Mouse (Mus musculus): ENCODE measurements around the gene Rara. TPM values are rescaled to one million over a fixed set of nuclear protein-coding genes. Genes with fewer than 3 reads are reported as not detected.

Rara gene
- polyA plus RNA-seq, 1 experiment from 2014 or later = 46.4 TPM

GRCm38 (mm10) chr11:98942555-98942922 is 14.9 kb downstream of the Rara start:
- H3K36me3 ChIP-seq (ENCODE audit: control insufficient read depth, insufficient read depth, low read length) = no peaks in the 10 kb centered on the region
- ATAC-seq (ENCODE audit: low read depth) (no peak), DNase-seq (ENCODE audit: low spot score) (no peak)
- peak overlapping the region; percentile 87; the same call in 1 of the 2 replicates for H3K4me3 ChIP-seq (ENCODE audit: low read depth, low read length)
- peak overlapping the region; percentile 91 for H3K9ac ChIP-seq (ENCODE audit: low read depth, low read length)
- H3K4me2 ChIP-seq (ENCODE audit: low read depth, low read length) = peak overlapping the region; percentile 84
- no peaks in the 10 kb centered on the region for H3K27me3 ChIP-seq (replicated peaks; ENCODE audit: control insufficient read depth, insufficient read depth, low read length)
- peaks cover 78% of the 10 kb centered on the region for H3K4me1 ChIP-seq (ENCODE audit: control insufficient read depth, insufficient read depth, low read length)
- WGBS = 42% methylated on average over 3 of the region's 3 CpGs
- H3K9me3 ChIP-seq (ENCODE audit: control insufficient read depth, low read length) = no peaks in the 10 kb centered on the region
- H3K27ac ChIP-seq (replicated peaks; ENCODE audit: low read depth, low read length) = peak overlapping the region; percentile 98

GRCm38 (mm10) chr11:98942923-98943641 is 15.5 kb downstream of the Rara start:
- peak overlapping the region; percentile 84 for H3K4me2 ChIP-seq (ENCODE audit: low read depth, low read length)
- H3K9me3 ChIP-seq (ENCODE audit: control insufficient read depth, low read length) = no peaks in the 10 kb centered on the region
- peak overlapping the region; percentile 53 for H3K9ac ChIP-seq (ENCODE audit: low read depth, low read length)
- ATAC-seq (ENCODE audit: low read depth) = no peak
- H3K27me3 ChIP-seq (replicated peaks; ENCODE audit: control insufficient read depth, insufficient read depth, low read length) = no peaks in the 10 kb centered on the region
- H3K36me3 ChIP-seq (ENCODE audit: control insufficient read depth, insufficient read depth, low read length) = no peaks in the 10 kb centered on the region
- WGBS = 48% methylated on average over 4 of the region's 8 CpGs
- peak overlapping the region; percentile 98 for H3K27ac ChIP-seq (replicated peaks; ENCODE audit: low read depth, low read length)
- no peak overlapping the region for H3K4me3 ChIP-seq (ENCODE audit: low read depth, low read length)
- peaks cover 82% of the 10 kb centered on the region for H3K4me1 ChIP-seq (ENCODE audit: control insufficient read depth, insufficient read depth, low read length)
- peak; percentile 93 for DNase-seq (ENCODE audit: low spot score)

- H3K4me2 ChIP-seq (ENCODE audit: low read depth, low read length) = peak overlapping the region; percentile 84
- 31% methylated on average over 14 of the region's 14 CpGs for WGBS
- 0 out of 2 replicates have a peak overlapping the region, but pooled peaks have one; percentile 8 for H3K4me3 ChIP-seq (ENCODE audit: low read depth, low read length)
- peak overlapping the region; percentile 98 for H3K27ac ChIP-seq (replicated peaks; ENCODE audit: low read depth, low read length)
- H3K9ac ChIP-seq (ENCODE audit: low read depth, low read length) = peak overlapping the region; percentile 53
- ATAC-seq (ENCODE audit: low read depth) (no peak), DNase-seq (ENCODE audit: low spot score) (peak; percentile 61)
- no peaks in the 10 kb centered on the region for H3K36me3 ChIP-seq (ENCODE audit: control insufficient read depth, insufficient read depth, low read length)
- no peaks in the 10 kb centered on the region for H3K27me3 ChIP-seq (replicated peaks; ENCODE audit: control insufficient read depth, insufficient read depth, low read length)
- no peaks in the 10 kb centered on the region for H3K9me3 ChIP-seq (ENCODE audit: control insufficient read depth, low read length)
- H3K4me1 ChIP-seq (ENCODE audit: control insufficient read depth, insufficient read depth, low read length) = peaks cover 80% of the 10 kb centered on the region
Measured at GRCm38 (mm10) chr11:98943741-98944461, 16.3 kb downstream of the Rara start.

- H3K9me3 ChIP-seq (ENCODE audit: control insufficient read depth, low read length) = no peaks in the 10 kb centered on the region
- whole genome bisulfite sequencing = 24% methylated on average over 11 of the region's 11 CpGs
- no peak overlapping the region for H3K4me3 ChIP-seq (ENCODE audit: low read depth, low read length)
- H3K27ac ChIP-seq (replicated peaks; ENCODE audit: low read depth, low read length) = peak overlapping the region; percentile 98
- peaks cover 9% of the 10 kb centered on the region; the same call in 1 of the 2 replicates for H3K36me3 ChIP-seq (ENCODE audit: control insufficient read depth, insufficient read depth, low read length)
- peaks cover 68% of the 10 kb centered on the region for H3K4me1 ChIP-seq (ENCODE audit: control insufficient read depth, insufficient read depth, low read length)
- no peaks in the 10 kb centered on the region for H3K27me3 ChIP-seq (replicated peaks; ENCODE audit: control insufficient read depth, insufficient read depth, low read length)
- H3K9ac ChIP-seq (ENCODE audit: low read depth, low read length) = peak overlapping the region; percentile 53; the same call in 1 of the 2 replicates
- peak overlapping the region; percentile 84 for H3K4me2 ChIP-seq (ENCODE audit: low read depth, low read length)
- ATAC-seq (ENCODE audit: low read depth) (no peak), DNase-seq (ENCODE audit: low spot score) (peak; percentile 57)
Measured at GRCm38 (mm10) chr11:98944897-98945604, 17.4 kb downstream of the Rara start.

GRCm38 (mm10) chr11:98945605-98945977 is 18.0 kb downstream of the Rara start:
- DNase-seq (ENCODE audit: low spot score) (no peak), ATAC-seq (ENCODE audit: low read depth) (no peak)
- Histone ChIP-seq H3K4me2 (ENCODE audit: low read depth, low read length) (peak overlapping the region; percentile 84; the same call in 1 of the 2 replicates), H3K27me3 (replicated peaks; ENCODE audit: control insufficient read depth, insufficient read depth, low read length) (no peaks in the 10 kb centered on the region), H3K4me3 (ENCODE audit: low read depth, low read length) (no peak overlapping the region), H3K9ac (ENCODE audit: low read depth, low read length) (0 out of 2 replicates have a peak overlapping the region, but pooled peaks have one; percentile 9), H3K4me1 (ENCODE audit: control insufficient read depth, insufficient read depth, low read length) (peaks cover 63% of the 10 kb centered on the region), H3K27ac (replicated peaks; ENCODE audit: low read depth, low read length) (peak overlapping the region; percentile 98), H3K9me3 (ENCODE audit: control insufficient read depth, low read length) (no peaks in the 10 kb centered on the region), H3K36me3 (ENCODE audit: control insufficient read depth, insufficient read depth, low read length) (peaks cover 14% of the 10 kb centered on the region)
- WGBS = 38% methylated on average over 3 of the region's 3 CpGs

GRCm38 (mm10) chr11:98947969-98948569 is 20.5 kb downstream of the Rara start:
- H3K9ac ChIP-seq (ENCODE audit: low read depth, low read length) = no peak overlapping the region
- 75% methylated on average over 18 of the region's 18 CpGs for WGBS

GRCm38 (mm10) chr11:98949242-98949957 is 21.8 kb downstream of the Rara start:
- ATAC-seq (ENCODE audit: low read depth) (no peak), DNase-seq (ENCODE audit: low spot score) (peak; percentile 4)
- Histone ChIP-seq H3K9ac (ENCODE audit: low read depth, low read length) (no peak overlapping the region), H3K27ac (replicated peaks; ENCODE audit: low read depth, low read length) (0 out of 2 replicates have a peak overlapping the region, but pooled peaks have one; percentile 21), H3K4me3 (ENCODE audit: low read depth, low read length) (no peak overlapping the region), H3K4me2 (ENCODE audit: low read depth, low read length) (no peak overlapping the region), H3K27me3 (replicated peaks; ENCODE audit: control insufficient read depth, insufficient read depth, low read length) (no peaks in the 10 kb centered on the region), H3K4me1 (ENCODE audit: control insufficient read depth, insufficient read depth, low read length) (peaks cover 44% of the 10 kb centered on the region), H3K9me3 (ENCODE audit: control insufficient read depth, low read length) (no peaks in the 10 kb centered on the region), H3K36me3 (ENCODE audit: control insufficient read depth, insufficient read depth, low read length) (peaks cover 32% of the 10 kb centered on the region)
- WGBS = 66% methylated on average over 12 of the region's 12 CpGs

More at GRCm38 (mm10) chr11:98947969-98948569, 20.5 kb downstream of the Rara start:
- no peak overlapping the region for H3K4me3 ChIP-seq (ENCODE audit: low read depth, low read length)
- no peak for ATAC-seq (ENCODE audit: low read depth)
- H3K4me1 ChIP-seq (ENCODE audit: control insufficient read depth, insufficient read depth, low read length) = peaks cover 50% of the 10 kb centered on the region
- H3K36me3 ChIP-seq (ENCODE audit: control insufficient read depth, insufficient read depth, low read length) = peaks cover 32% of the 10 kb centered on the region
- 0 out of 2 replicates have a peak overlapping the region, but pooled peaks have one; percentile 33 for H3K27ac ChIP-seq (replicated peaks; ENCODE audit: low read depth, low read length)
- H3K4me2 ChIP-seq (ENCODE audit: low read depth, low read length) = no peak overlapping the region
- no peaks in the 10 kb centered on the region for H3K27me3 ChIP-seq (replicated peaks; ENCODE audit: control insufficient read depth, insufficient read depth, low read length)
- DNase-seq (ENCODE audit: low spot score) = peak; percentile 0
- H3K9me3 ChIP-seq (ENCODE audit: control insufficient read depth, low read length) = no peaks in the 10 kb centered on the region
